Mouse (Mus musculus) cortical plate, adult 2 months (tissue): ENCODE measurements at regions not wholly inside any gene's neighbourhood (a gene's known extent, or its start where the extent isn't known, plus 50 kb on each side); places are given as distances from the start of the nearest gene placed in this dataset.

ENCODE experiments used
- CTCF ChIP-seq: fragments of 200-500 bp; IDR thresholded peaks from 2 replicates; pipeline ENCODE4 v1.5.1; 2011; ENCODE audit warnings: mild to moderate bottlenecking, control low read depth, low read length; ENCODE audit not compliant: insufficient read depth; ENCODE audit errors: extremely low read depth
- POLR2A ChIP-seq: fragments of 200-500 bp; IDR thresholded peaks from 2 replicates; pipeline ENCODE4 v1.6.1; 2011; ENCODE audit warnings: mild to moderate bottlenecking, low read length, control low read depth; ENCODE audit not compliant: insufficient read depth; ENCODE audit errors: extremely low read depth

- TF ChIP-seq CTCF (no peak), POLR2A (no peak)
Measured at GRCm38 (mm10) chr11:32903970-32904369, 79.6 kb upstream of the Smim23 start.
